In the genomic region with DNA sequence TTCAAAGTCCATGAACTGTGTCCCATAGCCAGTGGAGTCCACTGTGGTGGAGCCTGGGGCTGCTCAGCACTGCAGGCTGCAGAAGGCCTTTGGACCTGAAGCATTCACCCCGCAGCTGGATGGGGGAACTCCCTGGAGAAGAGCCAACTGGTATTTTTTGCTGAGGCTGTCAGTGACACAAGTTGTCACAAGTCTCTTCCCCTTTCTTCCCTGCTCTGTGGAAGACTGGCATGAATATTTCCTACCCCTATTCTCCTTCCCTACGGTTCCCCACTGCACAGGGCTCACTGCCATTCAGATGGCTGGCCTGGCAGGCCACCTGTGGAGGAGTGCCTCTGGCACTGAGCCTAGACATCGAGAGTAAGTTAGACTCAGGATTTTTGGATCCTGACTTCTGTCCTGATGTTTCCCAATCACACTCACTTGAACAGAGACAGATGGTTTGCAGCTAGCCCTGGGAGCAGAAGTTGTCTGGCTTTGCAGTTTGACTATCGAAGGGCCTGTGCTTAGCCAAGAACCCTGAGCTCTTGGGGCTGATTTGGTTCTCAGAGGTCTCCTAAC, we compare ENCODE assay signal across 9 mouse cellular contexts. TPM values are rescaled to one million over a fixed set of nuclear protein-coding genes. Genes with fewer than 3 reads are reported as not detected.
A peak's percentile ranks its signal among the peaks of the same experiment; 100 is the strongest.
DNase-seq lines count a peak whose midpoint lies in the region; ATAC-seq lines count a peak whose summit lies in the region.
"Had no signal": no experiment of that assay in that cellular context is flagged by ENCODE, and none has a peak within 500 bp of the region (broad histone marks: within the 10 kb centered on the region; RNA-seq: fewer than 3 reads in every experiment).

No protein-coding gene starts in this region.

- peaks cover 19% of the 10 kb centered on the region for H3K4me1 ChIP-seq in embryonic facial prominence, embryonic 13.5 days
- peaks cover 26% of the 10 kb centered on the region for H3K4me1 ChIP-seq in embryonic facial prominence, embryonic 10.5 days
- peaks cover 18% of the 10 kb centered on the region for H3K4me1 ChIP-seq in intestine, embryonic 16.5 days (ENCODE audit: control insufficient read depth, insufficient read depth, low read length)
- peaks cover 14% of the 10 kb centered on the region for H3K4me1 ChIP-seq in limb, embryonic 15.5 days

- ATAC-seq in embryonic facial prominence, embryonic 13.5 days (ENCODE audit: insufficient number of reproducible peaks, insufficient read depth, low FRiP score, low TSS enrichment, low read depth) = 0 out of 2 replicates have a peak, but pooled peaks have one; percentile 43
- ATAC-seq in intestine, embryonic 16.5 days = peak; percentile 81
- ATAC-seq in limb, embryonic 15.5 days (ENCODE audit: insufficient number of reproducible peaks, low FRiP score, low TSS enrichment, low read depth) = peak; percentile 42; the same call in 1 of the 2 replicates

- WGBS in embryonic facial prominence, embryonic 13.5 days = 28% methylated on average over 4 of the region's 4 CpGs
- 51% methylated on average over 4 of the region's 4 CpGs for WGBS in embryonic facial prominence, embryonic 10.5 days
- 43% methylated on average over 4 of the region's 4 CpGs for WGBS in intestine, embryonic 16.5 days
- 15% methylated on average over 4 of the region's 4 CpGs for WGBS in limb, embryonic 15.5 days

- H3K27me3 ChIP-seq in embryonic facial prominence, embryonic 13.5 days = no peaks in the 10 kb centered on the region
- no peaks in the 10 kb centered on the region for H3K27me3 ChIP-seq in embryonic facial prominence, embryonic 10.5 days (replicated peaks; ENCODE audit: low read depth, poor library complexity, severe bottlenecking)
- H3K27me3 ChIP-seq in intestine, embryonic 16.5 days (replicated peaks; ENCODE audit: control insufficient read depth, insufficient read depth, low read length) = no peaks in the 10 kb centered on the region
- no peaks in the 10 kb centered on the region for H3K27me3 ChIP-seq in limb, embryonic 15.5 days

- H3K36me3 ChIP-seq in embryonic facial prominence, embryonic 13.5 days = no peaks in the 10 kb centered on the region
- no peaks in the 10 kb centered on the region for H3K36me3 ChIP-seq in embryonic facial prominence, embryonic 10.5 days (replicated peaks)
- H3K36me3 ChIP-seq in intestine, embryonic 16.5 days (ENCODE audit: control insufficient read depth, insufficient read depth, low read length) = no peaks in the 10 kb centered on the region
- H3K36me3 ChIP-seq in limb, embryonic 15.5 days = no peaks in the 10 kb centered on the region

- no peak for DNase-seq in embryonic facial prominence, embryonic 10.5 days (ENCODE audit: low spot score)
- peak; percentile 9 for DNase-seq in ZHBTc4 (ENCODE audit: low read depth, low spot score)
- DNase-seq in gastrocnemius, postnatal 25 days = peak; percentile 66
- DNase-seq in ovary, postnatal 14 days (ENCODE audit: low spot score) = peak; percentile 33
- DNase-seq in yolk sac, embryonic 10.5 days (ENCODE audit: low spot score) = no peak

- no peak overlapping the region for H3K9ac ChIP-seq in embryonic facial prominence, embryonic 13.5 days
- H3K9ac ChIP-seq in intestine, embryonic 16.5 days (ENCODE audit: low read depth, low read length) = peak overlapping the region; percentile 39; the same call in 1 of the 2 replicates
- H3K9ac ChIP-seq in limb, embryonic 15.5 days = no peak overlapping the region

- no peak overlapping the region for H3K4me3 ChIP-seq in embryonic facial prominence, embryonic 13.5 days
- H3K4me3 ChIP-seq in embryonic facial prominence, embryonic 10.5 days = no peak overlapping the region
- H3K4me3 ChIP-seq in intestine, embryonic 16.5 days (ENCODE audit: low read length) = no peak overlapping the region
- no peak overlapping the region for H3K4me3 ChIP-seq in limb, embryonic 15.5 days

- peak overlapping the region; percentile 45 for H3K27ac ChIP-seq in embryonic facial prominence, embryonic 13.5 days
- H3K27ac ChIP-seq in embryonic facial prominence, embryonic 10.5 days (replicated peaks) = no peak overlapping the region
- peak overlapping the region; percentile 61 for H3K27ac ChIP-seq in intestine, embryonic 16.5 days (ENCODE audit: low read length)
- H3K27ac ChIP-seq in limb, embryonic 15.5 days = peak overlapping the region; percentile 72

- no peak overlapping the region for H3K4me2 ChIP-seq in embryonic facial prominence, embryonic 13.5 days
- H3K4me2 ChIP-seq in intestine, embryonic 16.5 days (ENCODE audit: low read depth, low read length) = no peak overlapping the region
- no peak overlapping the region for H3K4me2 ChIP-seq in limb, embryonic 15.5 days

- no peaks in the 10 kb centered on the region for H3K9me3 ChIP-seq in embryonic facial prominence, embryonic 13.5 days
- H3K9me3 ChIP-seq in embryonic facial prominence, embryonic 10.5 days = no peaks in the 10 kb centered on the region
- no peaks in the 10 kb centered on the region for H3K9me3 ChIP-seq in intestine, embryonic 16.5 days (ENCODE audit: control insufficient read depth, low read length)
- H3K9me3 ChIP-seq in limb, embryonic 15.5 days = no peaks in the 10 kb centered on the region

RNA-seq across cellular contexts. Expression of a gene that starts 12.1 kb away (rescaled TPM):
- polyA plus RNA-seq in embryonic facial prominence, embryonic 13.5 days (2015; fragmentation: Nextera tagmentation; extraction: Ambion mirVana) = not detected in 2 replicates
- not detected in 2 replicates for polyA plus RNA-seq in embryonic facial prominence, embryonic 10.5 days (2016; fragmentation: Nextera tagmentation; extraction: Ambion mirVana)
- not detected for total RNA-seq in gastrocnemius, postnatal 25 days (2021)
- 0.21 TPM in 1 of 2 replicates, not detected in the other for polyA plus RNA-seq in intestine, embryonic 16.5 days (2015; fragmentation: Nextera tagmentation; extraction: Ambion mirVana)
- not detected in 2 replicates for polyA plus RNA-seq in limb, embryonic 15.5 days (2015; fragmentation: Nextera tagmentation; extraction: Ambion mirVana)
- total RNA-seq: neutrophil, adult 5-6 weeks had no signal

Comparison
In these comparisons a context has a peak if more than half of its experiments do, and no peak if none do; other contexts are left out.
1. DNase-seq: peak in ZHBTc4 (single experiment), gastrocnemius, postnatal 25 days (single experiment) and ovary, postnatal 14 days (single experiment); none in embryonic facial prominence, embryonic 10.5 days (single experiment) and yolk sac, embryonic 10.5 days (single experiment).
2. Peak in every context shown above with its lines, with median percentiles within 50 percentile points of each other: ATAC-seq.